Mouse (Mus musculus): ENCODE measurements around the gene Ankrd2. TPM values are rescaled to one million over a fixed set of nuclear protein-coding genes. Genes with fewer than 3 reads are reported as not detected.

The Ankrd2 gene
- polyA plus RNA-seq, 1 experiment from 2014 or later, result not detected

GRCm38 (mm10) chr19:41998770-41999548 lies 36.8 kb upstream of the Ankrd2 start:
- 63% methylated on average over 9 of the region's 9 CpGs for WGBS
- 0 out of 2 replicates have a peak overlapping the region, but pooled peaks have one; percentile 21 for H3K9ac ChIP-seq (ENCODE audit: low read length)
- ATAC-seq (replicated peaks; ENCODE audit: extremely low read depth, insufficient read depth, low FRiP score), result no peak; the same call in 1 of the 2 replicates
- H3K27ac ChIP-seq (ENCODE audit: low read length), result peak overlapping the region; percentile 75
- peaks cover 44% of the 10 kb centered on the region for H3K4me1 ChIP-seq (ENCODE audit: control insufficient read depth, insufficient read depth, low read length)
- no peaks in the 10 kb centered on the region for H3K36me3 ChIP-seq (ENCODE audit: control insufficient read depth, insufficient read depth)
- H3K4me3 ChIP-seq (ENCODE audit: low read length), result no peak overlapping the region
- H3K9me3 ChIP-seq (replicated peaks; ENCODE audit: control insufficient read depth, low read length), result no peaks in the 10 kb centered on the region
- H3K27me3 ChIP-seq (ENCODE audit: control insufficient read depth, insufficient read depth, low read length), result no peaks in the 10 kb centered on the region
- no peak overlapping the region for H3K4me2 ChIP-seq (ENCODE audit: low read depth, low read length)

- H3K4me1 ChIP-seq (ENCODE audit: control insufficient read depth, insufficient read depth, low read length), result peaks cover 48% of the 10 kb centered on the region
- peak overlapping the region; percentile 75 for H3K27ac ChIP-seq (ENCODE audit: low read length)
- no peaks in the 10 kb centered on the region for H3K9me3 ChIP-seq (replicated peaks; ENCODE audit: control insufficient read depth, low read length)
- H3K27me3 ChIP-seq (ENCODE audit: control insufficient read depth, insufficient read depth, low read length), result no peaks in the 10 kb centered on the region
- H3K4me3 ChIP-seq (ENCODE audit: low read length), result no peak overlapping the region
- H3K9ac ChIP-seq (ENCODE audit: low read length), result no peak overlapping the region
- ATAC-seq (replicated peaks; ENCODE audit: extremely low read depth, insufficient read depth, low FRiP score), result no peak
- WGBS, result 72% methylated on average over 4 of the region's 4 CpGs
- no peak overlapping the region for H3K4me2 ChIP-seq (ENCODE audit: low read depth, low read length)
- no peaks in the 10 kb centered on the region for H3K36me3 ChIP-seq (ENCODE audit: control insufficient read depth, insufficient read depth)
Measured at GRCm38 (mm10) chr19:41999688-42000283, 36.0 kb upstream of the Ankrd2 start.

GRCm38 (mm10) chr19:42000446-42000958 lies 35.3 kb upstream of the Ankrd2 start:
- Histone ChIP-seq H3K27me3 (ENCODE audit: control insufficient read depth, insufficient read depth, low read length) (no peaks in the 10 kb centered on the region), H3K36me3 (ENCODE audit: control insufficient read depth, insufficient read depth) (no peaks in the 10 kb centered on the region), H3K9ac (ENCODE audit: low read length) (peak overlapping the region; percentile 38), H3K27ac (ENCODE audit: low read length) (peak overlapping the region; percentile 75), H3K4me3 (ENCODE audit: low read length) (no peak overlapping the region), H3K4me1 (ENCODE audit: control insufficient read depth, insufficient read depth, low read length) (peaks cover 55% of the 10 kb centered on the region), H3K9me3 (replicated peaks; ENCODE audit: control insufficient read depth, low read length) (no peaks in the 10 kb centered on the region), H3K4me2 (ENCODE audit: low read depth, low read length) (no peak overlapping the region)
- no peak; the same call in 1 of the 2 replicates for ATAC-seq (replicated peaks; ENCODE audit: extremely low read depth, insufficient read depth, low FRiP score)
- WGBS, result 20% methylated on average over 4 of the region's 4 CpGs

- H3K4me3 ChIP-seq (ENCODE audit: low read length), result no peak overlapping the region
- no peak for ATAC-seq (replicated peaks; ENCODE audit: extremely low read depth, insufficient read depth, low FRiP score)
- H3K4me2 ChIP-seq (ENCODE audit: low read depth, low read length), result no peak overlapping the region
- no peaks in the 10 kb centered on the region for H3K27me3 ChIP-seq (ENCODE audit: control insufficient read depth, insufficient read depth, low read length)
- H3K9me3 ChIP-seq (replicated peaks; ENCODE audit: control insufficient read depth, low read length), result no peaks in the 10 kb centered on the region
- peaks cover 58% of the 10 kb centered on the region for H3K4me1 ChIP-seq (ENCODE audit: control insufficient read depth, insufficient read depth, low read length)
- WGBS, result 92% methylated on average over 12 of the region's 12 CpGs
- no peaks in the 10 kb centered on the region for H3K36me3 ChIP-seq (ENCODE audit: control insufficient read depth, insufficient read depth)
- peak overlapping the region; percentile 75 for H3K27ac ChIP-seq (ENCODE audit: low read length)
- H3K9ac ChIP-seq (ENCODE audit: low read length), result no peak overlapping the region
Measured at GRCm38 (mm10) chr19:42001253-42001980, 34.4 kb upstream of the Ankrd2 start.

- no peaks in the 10 kb centered on the region for H3K27me3 ChIP-seq (ENCODE audit: control insufficient read depth, insufficient read depth, low read length)
- no peak overlapping the region for H3K4me3 ChIP-seq (ENCODE audit: low read length)
- no peak overlapping the region for H3K4me2 ChIP-seq (ENCODE audit: low read depth, low read length)
- no peak for ATAC-seq (replicated peaks; ENCODE audit: extremely low read depth, insufficient read depth, low FRiP score)
- H3K9me3 ChIP-seq (replicated peaks; ENCODE audit: control insufficient read depth, low read length), result no peaks in the 10 kb centered on the region
- no peak overlapping the region for H3K9ac ChIP-seq (ENCODE audit: low read length)
- peaks cover 52% of the 10 kb centered on the region for H3K4me1 ChIP-seq (ENCODE audit: control insufficient read depth, insufficient read depth, low read length)
- no peaks in the 10 kb centered on the region for H3K36me3 ChIP-seq (ENCODE audit: control insufficient read depth, insufficient read depth)
- 36% methylated on average over 6 of the region's 6 CpGs for WGBS
- no peak overlapping the region for H3K27ac ChIP-seq (ENCODE audit: low read length)
Measured at GRCm38 (mm10) chr19:42004258-42004657, 31.5 kb upstream of the Ankrd2 start.

DNA sequence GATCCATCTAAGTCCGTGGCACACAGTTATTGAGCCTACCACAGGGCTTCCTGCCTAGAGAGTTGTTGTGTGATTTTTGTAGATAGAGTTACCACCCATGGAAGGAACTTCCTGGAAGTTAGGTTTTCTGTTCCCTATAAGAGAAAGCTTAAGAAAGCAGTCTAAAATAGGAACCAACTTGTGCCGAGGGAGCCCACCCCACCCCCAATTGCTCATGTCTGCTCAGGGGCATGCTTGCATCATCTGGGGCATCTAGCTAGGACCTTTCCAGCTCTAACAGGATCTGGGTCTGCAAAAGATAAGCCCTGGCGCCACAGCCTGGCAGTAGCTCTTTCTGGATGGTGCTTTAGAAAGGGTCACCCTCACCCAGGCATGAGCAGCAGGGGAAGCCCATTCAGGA lies 30.2 kb upstream of the Ankrd2 start:
- no peak overlapping the region for H3K4me3 ChIP-seq (ENCODE audit: low read length)
- WGBS, result 43% methylated on average over 3 of the region's 3 CpGs
- peak overlapping the region; percentile 38 for H3K27ac ChIP-seq (ENCODE audit: low read length)
- no peaks in the 10 kb centered on the region for H3K27me3 ChIP-seq (ENCODE audit: control insufficient read depth, insufficient read depth, low read length)
- H3K4me2 ChIP-seq (ENCODE audit: low read depth, low read length), result no peak overlapping the region
- H3K9me3 ChIP-seq (replicated peaks; ENCODE audit: control insufficient read depth, low read length), result no peaks in the 10 kb centered on the region
- no peaks in the 10 kb centered on the region for H3K36me3 ChIP-seq (ENCODE audit: control insufficient read depth, insufficient read depth)
- ATAC-seq (replicated peaks; ENCODE audit: extremely low read depth, insufficient read depth, low FRiP score), result no peak
- 0 out of 2 replicates have a peak overlapping the region, but pooled peaks have one; percentile 26 for H3K9ac ChIP-seq (ENCODE audit: low read length)
- H3K4me1 ChIP-seq (ENCODE audit: control insufficient read depth, insufficient read depth, low read length), result peaks cover 38% of the 10 kb centered on the region

DNA sequence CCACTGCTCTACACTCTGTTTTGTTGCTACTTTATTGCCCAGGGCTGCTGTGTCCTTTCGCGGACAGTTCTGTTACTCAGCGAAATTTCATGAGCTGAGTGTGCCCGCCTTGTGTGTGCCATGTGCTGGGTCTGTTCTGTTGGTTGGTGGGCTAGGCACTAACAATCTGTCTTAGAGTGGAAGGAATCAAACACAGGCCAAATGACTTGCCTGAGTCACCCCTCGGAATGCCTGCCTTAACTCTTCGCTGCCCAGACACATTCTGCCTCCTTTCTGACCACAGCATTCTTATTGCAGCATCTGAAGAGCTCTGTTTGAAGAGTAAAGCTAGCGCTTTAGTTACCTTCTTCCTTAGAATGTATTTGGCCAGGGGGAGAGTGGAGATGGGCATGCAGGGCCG lies 29.2 kb upstream of the Ankrd2 start:
- Histone ChIP-seq H3K4me3 (ENCODE audit: low read length) (no peak overlapping the region), H3K9me3 (replicated peaks; ENCODE audit: control insufficient read depth, low read length) (no peaks in the 10 kb centered on the region), H3K36me3 (ENCODE audit: control insufficient read depth, insufficient read depth) (no peaks in the 10 kb centered on the region), H3K4me2 (ENCODE audit: low read depth, low read length) (no peak overlapping the region), H3K27me3 (ENCODE audit: control insufficient read depth, insufficient read depth, low read length) (no peaks in the 10 kb centered on the region), H3K27ac (ENCODE audit: low read length) (no peak overlapping the region), H3K9ac (ENCODE audit: low read length) (no peak overlapping the region), H3K4me1 (ENCODE audit: control insufficient read depth, insufficient read depth, low read length) (peaks cover 31% of the 10 kb centered on the region)
- WGBS, result 69% methylated on average over 8 of the region's 8 CpGs
- no peak for ATAC-seq (replicated peaks; ENCODE audit: extremely low read depth, insufficient read depth, low FRiP score)

- Histone ChIP-seq H3K4me2 (ENCODE audit: low read depth, low read length) (no peak overlapping the region), H3K9ac (ENCODE audit: low read length) (no peak overlapping the region), H3K4me3 (ENCODE audit: low read length) (no peak overlapping the region), H3K9me3 (replicated peaks; ENCODE audit: control insufficient read depth, low read length) (no peaks in the 10 kb centered on the region), H3K36me3 (ENCODE audit: control insufficient read depth, insufficient read depth) (no peaks in the 10 kb centered on the region), H3K4me1 (ENCODE audit: control insufficient read depth, insufficient read depth, low read length) (peaks cover 31% of the 10 kb centered on the region), H3K27ac (ENCODE audit: low read length) (peak overlapping the region; percentile 53), H3K27me3 (ENCODE audit: control insufficient read depth, insufficient read depth, low read length) (no peaks in the 10 kb centered on the region)
- 43% methylated on average over 3 of the region's 3 CpGs for WGBS
- no peak for ATAC-seq (replicated peaks; ENCODE audit: extremely low read depth, insufficient read depth, low FRiP score)
Measured at GRCm38 (mm10) chr19:42008586-42008985, 27.2 kb upstream of the Ankrd2 start.
